Mouse (Mus musculus) gastrocnemius, postnatal 4 days (tissue): ENCODE results near the gene Nfya. TPM values are rescaled to one million over a fixed set of nuclear protein-coding genes. Genes with fewer than 3 reads are reported as not detected.

Source experiments
- DNase-seq, 2 experiments: peaks; one replicate each; pipeline ENCODE4 v3.0.0; 2021 to 2022; ENCODE audit warnings: low spot score in 2 of 2, mixed read lengths in 2 of 2
- total RNA-seq, 2 experiments: library from RNA; stranded (reverse); gene quantifications; 2 replicates each; pipeline ENCODE4 v1.2.3; 2021

Gene Nfya
- total RNA-seq, 2 experiments from 2014 or later: 26.9 to 29.3 TPM

DNA sequence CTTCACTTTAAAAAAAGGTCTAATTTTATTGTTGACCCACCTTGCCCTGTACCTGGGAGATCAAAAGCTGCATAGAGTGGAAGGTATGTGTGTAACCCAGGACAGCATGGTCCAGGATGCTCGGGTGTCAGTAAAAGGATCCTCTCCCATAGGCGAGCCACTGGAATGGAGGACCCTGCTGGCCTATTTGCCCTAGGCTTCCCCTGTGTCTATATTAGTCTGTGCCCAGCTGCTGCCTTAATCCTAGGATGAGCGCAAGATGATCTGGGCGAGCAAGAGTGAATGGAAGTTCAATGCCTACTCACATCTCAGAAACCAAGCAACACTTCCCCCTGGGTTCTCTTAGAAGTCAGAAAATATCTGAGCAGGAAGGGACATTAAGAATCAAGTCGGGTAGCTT, 21.3 kb upstream of the Nfya start:
- DNase-seq: no peak

DNA sequence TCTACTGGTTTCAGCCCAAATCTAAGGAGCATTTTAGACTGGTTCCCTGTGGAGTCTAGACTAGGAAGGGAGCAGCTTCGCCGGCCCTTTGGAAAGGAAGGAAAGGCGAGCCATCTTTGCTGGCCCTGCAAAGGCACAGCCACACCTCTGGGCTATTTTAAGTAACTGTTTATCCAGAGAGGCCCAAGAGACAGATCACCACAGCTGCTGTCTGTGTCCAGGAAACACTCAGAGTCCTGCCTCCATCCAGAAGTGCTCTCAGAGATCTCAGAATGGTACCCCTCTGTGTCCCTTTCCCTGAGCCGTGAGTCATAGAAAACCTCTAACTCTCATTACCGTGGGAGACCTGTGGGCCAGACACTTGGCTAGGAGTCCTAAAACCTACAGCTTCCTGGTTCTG, 20.7 kb upstream of the Nfya start:
- no peak for DNase-seq

DNA sequence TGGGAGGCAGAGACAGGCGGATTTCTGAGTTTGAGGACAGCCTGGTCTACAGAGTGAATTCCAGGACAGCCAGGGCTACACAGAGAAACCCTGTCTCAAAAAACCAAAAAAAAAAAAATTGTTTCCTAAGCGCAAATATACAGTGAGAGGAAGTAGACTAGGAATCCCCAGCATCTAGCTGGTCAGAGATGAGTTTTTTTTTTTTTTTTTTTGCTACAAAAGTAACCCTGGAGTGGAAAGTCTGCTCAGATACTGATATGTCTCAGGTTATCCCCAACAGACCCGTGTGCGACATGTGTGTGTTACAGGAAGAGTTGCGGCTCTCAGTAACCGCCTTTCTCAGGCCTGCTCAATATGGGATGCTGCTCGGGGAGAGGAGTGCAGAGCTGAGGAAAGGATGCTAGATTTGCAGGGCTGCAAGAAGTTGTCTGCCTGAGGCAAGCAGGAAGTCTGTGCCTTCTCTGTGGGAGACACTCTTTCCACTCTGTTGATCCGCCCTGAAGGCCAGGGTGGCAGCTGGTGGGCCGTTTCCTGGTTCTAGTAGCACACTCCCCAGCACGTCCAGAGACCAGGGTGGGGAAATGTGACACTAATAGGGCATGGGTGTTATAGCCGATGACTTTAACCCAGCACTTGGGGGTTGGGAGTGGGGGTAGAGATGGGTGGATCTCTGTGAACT, 18.3 kb upstream of the Nfya start:
- no peak for DNase-seq

DNA sequence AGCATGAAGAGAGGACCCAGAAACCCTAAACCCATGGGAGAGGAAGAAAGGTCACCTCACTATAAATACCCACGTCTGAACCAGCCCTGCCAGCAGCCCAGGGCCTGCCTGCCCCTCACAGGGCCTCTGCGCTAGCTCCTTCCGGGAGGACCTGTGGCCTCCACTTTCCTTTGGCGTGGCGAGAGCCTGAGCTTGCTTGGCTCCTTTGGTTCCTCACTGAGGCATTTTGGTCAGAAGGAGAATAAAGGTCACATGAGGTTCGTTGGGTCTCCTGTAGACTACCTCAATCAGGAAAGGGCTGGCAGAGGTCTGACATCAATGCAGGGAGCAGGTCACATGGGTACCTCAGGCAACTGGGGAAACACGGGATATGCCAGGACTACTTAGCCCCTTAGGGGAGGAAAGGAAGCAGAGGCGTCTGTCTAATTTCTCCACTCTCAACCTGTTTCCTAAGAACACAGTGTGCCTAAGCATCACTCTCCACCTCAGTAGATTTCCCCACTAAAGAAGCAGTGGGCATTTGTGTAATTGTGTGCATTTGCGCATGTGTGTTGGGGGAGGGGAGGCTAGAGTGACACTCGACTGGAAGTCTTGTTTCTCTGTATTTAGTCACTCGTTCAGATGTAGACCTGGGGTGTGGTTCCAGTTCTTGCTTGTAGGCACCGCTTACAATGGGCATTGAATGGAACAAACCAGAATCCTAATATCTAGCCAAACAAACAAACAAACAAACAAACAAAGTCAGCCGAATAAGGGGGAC, 17.5 kb upstream of the Nfya start:
- peak in 1 of 2 experiments; percentile 20 for DNase-seq

DNA sequence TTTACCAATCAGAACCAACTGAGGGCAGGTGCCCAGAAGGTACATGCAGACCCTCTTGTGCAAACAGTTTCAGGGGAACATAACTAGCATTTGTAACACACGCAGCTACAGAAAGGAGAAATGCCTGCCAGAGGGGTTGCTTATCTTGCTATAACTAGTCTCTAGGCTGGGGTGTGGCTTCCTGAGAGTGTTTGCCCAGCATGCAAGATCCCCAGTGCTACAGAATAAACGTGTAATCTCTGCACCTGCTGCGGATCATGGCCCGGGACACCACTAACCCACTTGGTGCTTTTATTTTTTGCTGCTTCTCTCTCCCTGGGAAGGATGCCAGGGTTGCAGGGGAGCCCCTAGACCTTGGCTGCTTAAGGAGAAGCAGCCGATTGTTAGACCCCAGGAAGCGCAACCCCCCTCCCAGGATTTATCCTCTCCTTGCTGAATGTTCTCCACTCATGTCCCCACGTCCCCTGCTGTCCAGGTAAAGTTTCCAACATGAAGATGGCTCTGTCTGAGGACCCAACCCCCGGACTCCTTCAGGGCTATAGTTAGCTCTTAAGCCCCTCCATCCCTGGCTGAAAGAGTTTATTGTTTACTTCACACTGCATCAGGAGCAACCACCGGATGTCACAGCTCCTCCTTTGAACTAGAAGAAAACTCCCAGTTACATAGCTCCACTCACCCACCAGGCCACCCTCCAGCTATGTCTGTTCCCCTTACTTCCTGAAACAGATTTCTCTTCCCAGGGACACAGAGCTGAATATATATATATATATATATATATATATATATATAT, 16.3 kb upstream of the Nfya start:
- no peak for DNase-seq

DNA sequence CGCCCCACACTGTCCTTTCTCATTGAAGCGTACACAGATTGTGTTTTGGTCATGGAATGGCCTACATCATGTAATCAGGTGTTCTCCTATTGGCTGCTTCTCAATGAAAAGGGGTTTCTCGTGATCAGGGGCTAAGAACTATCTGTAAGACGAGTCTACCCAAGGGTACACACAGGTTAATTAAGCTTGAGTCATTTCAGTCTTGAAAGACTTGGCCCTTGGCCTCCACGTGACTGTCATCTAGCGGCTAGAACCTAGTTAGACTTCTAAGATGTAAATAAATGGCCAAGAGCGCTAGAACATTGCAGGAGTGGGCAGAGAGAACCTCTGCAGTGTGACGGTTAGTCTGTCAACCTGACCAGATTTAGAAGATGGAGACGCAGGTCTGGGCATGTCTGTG, 14.5 kb upstream of the Nfya start:
- DNase-seq: no peak

DNA sequence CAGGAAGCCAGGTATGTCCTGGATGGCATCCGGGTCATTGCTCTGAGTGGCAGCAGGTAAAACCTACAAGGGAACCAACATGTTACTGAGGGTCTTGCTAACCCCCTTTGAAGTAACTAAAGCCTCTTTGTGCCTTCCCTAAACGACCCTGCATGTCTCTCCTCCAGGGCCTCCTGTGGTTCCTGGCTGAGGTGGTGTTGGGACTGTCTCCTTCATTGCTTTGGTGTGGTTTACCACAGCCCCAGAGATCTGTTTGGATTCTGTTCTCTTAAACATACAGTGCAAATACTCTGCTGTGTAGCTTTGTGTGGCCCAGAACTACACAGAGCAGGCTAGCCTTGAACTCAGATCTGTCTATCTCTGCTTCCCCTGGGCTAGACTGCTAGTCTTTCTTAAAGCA, 9.9 kb upstream of the Nfya start:
- DNase-seq: no peak

DNA sequence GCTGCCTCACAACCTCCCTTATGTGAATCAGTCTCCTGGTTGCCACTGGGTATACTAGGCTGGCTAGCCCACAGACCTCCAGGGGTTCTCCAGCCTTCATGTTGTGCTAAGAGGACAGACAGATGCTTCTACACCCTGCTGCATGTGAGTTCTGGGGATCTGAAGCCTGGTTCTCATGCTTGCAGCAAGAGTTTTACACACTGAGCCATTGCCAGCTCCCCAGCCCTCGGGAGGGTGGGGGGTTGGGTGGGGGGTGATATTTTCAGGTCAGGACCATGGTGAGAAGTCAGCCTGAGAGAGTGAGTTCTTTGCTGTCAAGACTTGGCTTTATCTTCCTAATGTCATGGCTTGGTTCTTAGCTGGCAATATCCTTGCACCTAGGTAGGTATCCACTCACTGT, 9.1 kb upstream of the Nfya start:
- DNase-seq: no peak

DNA sequence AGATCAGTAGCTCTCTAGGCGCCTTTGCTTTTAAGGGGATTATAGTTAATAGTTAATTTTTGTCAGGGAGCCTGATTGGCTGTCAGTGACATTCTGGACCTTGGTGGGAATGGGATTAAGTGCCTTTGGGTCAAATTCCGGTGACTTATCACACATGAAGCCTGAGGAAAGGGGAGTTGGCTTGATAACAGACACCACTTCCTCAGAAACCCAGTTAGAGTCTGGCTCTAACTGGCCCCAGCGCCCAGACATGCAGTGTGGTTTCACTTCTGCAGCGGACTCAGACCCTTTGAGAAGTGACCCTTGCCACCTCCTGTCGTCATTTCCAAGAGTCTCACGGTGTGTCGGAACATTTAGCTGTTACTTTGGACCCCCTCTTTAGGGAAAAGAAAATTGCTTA, 8.5 kb upstream of the Nfya start:
- no peak for DNase-seq

DNA sequence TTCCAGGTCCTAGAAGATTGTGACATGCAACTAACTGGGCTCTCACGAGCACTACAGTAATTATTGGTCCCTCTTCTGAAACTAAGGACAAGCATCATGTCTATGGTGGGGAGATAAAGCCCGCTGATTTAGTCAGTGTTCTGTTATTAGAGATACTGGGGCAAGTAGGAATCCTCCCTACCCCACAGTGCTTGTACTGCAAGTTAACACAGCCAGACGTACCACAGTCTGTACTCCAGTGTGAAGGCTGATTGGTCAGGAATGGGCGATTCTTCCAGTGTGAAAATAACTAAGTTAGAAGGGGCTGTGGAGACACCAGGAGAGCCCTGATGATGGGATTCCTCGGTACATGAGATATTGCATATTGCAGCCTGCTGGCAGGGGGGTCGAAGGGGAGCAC, 7.8 kb upstream of the Nfya start:
- no peak for DNase-seq

DNA sequence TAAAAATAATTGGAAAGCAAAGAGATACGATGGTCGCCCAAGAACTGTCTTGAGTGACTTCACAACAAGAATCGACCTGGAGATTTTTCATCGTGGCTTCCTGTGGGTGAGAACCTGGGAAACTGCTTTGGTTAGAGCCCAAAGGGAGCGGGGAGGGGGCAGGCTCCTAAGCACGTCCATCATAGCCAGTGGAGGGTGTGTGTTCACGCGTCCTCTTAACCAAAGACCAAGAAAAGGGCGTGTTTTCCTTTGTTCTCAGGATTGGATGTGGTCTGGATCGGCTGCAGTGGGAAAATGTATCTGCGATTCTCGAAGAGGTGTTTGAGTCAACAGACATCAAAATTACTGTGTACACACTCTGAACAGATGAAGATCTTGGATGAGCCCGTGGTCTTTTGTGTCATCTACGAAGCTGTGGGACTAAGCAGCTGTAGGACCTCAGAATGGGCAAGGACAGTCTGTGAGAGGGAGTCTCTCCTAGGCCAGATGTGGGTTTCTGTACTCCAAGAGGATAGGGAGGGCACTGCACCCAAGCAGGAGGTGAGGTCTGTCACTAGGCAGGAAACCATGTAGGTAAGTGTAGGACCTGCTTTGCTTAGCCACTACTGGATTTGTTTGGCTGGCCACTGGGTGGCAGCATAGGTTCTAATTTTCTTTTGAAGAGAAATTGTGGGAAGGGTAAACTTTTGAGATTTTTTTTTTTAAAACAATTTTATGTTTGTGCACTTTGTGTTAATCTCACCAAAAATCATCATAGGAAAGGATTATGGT, 6.9 kb upstream of the Nfya start:
- peak in 1 of 2 experiments; percentile 50 for DNase-seq

DNA sequence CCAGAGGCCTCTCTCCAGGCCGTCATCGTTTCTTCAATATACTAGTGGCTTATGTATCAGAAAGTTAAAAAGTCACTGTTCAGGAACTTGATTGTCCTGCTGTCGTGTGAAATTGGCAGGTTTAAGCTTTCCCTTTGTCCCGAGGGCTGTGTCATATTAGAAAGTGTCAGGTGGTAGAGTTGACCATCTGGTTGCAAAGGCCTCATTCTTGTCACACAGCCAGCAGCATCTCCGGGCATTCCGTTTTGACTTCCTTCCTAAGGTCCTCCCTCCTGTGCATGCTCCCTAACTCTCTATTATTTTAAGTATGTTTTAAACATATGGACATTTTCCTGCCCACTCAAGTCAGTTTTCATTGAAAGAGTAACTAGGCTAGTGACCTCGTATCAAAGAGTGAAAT, 6.3 kb upstream of the Nfya start:
- DNase-seq: no peak

DNA sequence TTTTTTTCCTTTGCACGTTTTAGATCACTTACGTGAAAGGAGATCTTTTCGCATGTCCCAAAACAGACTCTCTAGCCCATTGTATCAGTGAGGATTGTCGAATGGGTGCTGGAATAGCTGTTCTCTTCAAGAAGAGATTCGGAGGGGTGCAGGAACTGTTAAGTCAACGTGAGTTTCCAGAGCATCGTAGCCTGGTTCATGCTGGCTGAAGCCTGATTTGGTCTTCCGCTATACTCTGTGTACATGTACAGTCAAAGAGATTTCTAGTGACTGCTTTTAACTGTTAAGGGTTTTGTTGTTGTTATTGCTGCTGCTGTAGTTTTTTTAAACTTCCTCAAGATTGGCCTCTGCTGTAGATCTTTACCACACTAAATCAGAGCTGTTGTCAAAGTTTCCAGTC, 1.5 kb upstream of the Nfya start:
- no peak for DNase-seq

DNA sequence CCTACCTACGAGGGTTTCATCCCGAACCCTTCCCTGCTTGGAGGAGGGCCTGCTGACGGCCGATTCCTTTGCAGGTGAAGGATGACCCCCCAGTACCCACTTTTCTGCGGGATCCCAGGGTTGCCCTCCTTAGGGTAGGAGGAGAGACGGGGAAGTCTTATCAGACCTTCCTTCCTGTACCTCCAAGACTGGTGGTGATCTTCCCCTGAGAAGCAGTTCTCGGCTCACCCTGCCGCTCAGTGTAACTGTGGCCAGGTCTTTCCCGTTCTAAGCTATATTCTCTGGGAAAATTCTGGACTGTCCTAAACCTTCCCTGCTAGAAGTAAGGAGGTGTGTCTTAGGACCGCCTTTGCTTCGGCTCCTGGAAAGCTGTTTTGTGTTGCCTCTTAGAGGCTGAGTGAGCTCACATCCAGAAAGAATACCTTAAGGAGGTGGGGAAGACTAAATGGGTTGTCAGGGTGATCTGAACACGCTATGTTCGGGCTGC, 636 bp upstream of the Nfya start:
- no peak for DNase-seq

DNA sequence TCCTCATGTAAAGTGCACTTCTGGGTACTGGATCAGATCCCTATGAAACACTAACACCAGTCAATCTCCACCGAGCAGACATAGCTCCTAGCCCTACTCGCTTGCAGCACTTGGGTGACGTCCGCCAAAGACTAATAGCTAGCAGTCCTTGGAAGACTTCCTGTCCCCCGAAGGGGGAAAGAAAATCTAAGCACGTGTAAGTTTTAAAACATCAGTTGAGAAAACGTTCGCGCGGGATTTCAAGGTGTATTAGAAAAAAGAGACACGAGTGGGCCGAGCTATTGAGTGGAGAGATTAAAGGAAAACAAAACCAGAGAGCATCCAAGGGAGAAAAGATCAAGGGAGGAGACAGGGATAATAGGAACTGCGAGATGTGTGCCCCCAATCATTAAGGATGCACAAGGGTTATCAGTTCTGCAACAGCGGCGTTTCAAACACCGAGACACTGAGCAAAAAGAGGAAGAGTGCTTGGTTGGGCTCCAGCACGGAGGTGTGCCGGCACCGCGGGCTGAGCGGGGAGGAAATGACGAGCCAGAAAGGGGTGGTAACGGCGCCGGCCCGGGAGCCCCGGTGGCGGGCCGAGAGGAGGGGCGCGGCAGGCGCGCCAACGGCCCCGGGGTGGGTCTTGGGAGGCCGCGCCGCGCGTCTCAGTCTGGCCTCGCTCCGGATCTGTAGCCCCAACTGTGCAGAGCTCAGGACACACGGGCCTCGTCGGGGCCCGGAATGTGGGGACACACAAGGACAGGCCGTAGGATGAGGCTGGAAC, 997 bp downstream of the Nfya start:
- peak; percentile 64 to 79 for DNase-seq

DNA sequence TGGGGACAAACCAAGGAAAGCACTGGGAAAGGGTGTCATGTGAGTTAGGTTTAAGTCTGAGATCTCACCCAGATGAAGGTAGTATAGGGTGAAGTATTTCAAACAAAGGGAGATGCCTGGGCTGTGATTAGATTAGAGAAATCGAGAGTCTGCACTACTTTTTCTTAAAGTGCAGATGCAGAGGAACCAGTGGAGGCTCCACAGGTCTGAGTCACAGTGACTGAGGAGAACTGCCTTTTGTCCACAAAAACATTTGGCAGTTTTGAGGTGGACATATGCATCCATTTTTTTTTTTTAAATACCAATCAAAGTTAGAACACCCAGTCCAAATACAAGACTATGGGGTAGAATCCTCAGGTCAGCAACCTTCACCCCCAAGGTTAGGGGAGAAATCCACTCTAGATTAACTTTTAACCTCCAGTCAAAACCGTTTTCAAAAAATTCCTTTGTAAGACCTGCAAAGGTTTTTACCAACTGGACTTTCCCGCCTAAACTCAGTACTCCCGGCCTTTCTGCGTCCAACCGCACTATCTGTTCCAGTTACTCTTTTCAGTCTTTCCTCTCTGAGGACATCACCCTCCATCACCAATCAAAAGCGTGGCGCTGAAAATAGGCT, 1.7 kb downstream of the Nfya start:
- no peak for DNase-seq

DNA sequence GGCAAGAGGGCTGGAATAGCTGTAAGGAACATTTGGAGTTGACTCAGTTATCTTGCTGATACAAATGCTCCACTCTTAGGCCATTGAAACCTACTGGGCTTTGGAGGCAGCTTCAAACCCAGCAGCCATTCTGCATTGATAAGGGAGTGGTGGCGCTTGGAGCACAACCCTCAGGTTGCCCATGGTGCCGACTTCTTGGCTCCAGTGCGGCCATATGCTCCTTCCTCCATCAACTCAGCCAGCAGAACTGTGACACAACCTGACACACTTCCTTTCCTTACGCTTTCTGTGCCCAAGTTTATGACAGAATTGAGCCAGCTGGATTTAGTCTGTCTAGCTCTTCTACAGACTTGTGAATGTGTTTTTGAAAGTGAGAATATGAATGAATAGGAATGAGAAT, 2.6 kb downstream of the Nfya start:
- no peak for DNase-seq

DNA sequence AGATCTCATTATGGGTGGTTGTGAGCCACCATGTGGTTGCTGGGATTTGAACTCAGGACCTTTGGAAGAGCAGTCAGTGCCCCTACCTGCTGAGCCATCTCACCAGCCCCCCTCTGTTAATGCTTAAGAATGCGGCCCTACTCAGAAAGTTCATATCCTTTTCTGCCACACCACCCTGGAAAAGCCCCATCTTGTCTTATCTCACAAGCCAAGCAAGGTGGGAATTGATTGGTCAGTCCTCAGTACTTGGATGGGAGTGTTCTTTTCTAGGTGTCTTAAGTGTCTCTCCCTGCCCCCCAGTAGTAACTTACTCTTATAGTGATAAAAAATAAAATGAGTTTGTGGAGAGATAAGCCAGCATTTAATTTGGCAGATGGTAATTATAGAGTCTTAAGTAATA, 5.0 kb downstream of the Nfya start:
- no peak for DNase-seq

DNA sequence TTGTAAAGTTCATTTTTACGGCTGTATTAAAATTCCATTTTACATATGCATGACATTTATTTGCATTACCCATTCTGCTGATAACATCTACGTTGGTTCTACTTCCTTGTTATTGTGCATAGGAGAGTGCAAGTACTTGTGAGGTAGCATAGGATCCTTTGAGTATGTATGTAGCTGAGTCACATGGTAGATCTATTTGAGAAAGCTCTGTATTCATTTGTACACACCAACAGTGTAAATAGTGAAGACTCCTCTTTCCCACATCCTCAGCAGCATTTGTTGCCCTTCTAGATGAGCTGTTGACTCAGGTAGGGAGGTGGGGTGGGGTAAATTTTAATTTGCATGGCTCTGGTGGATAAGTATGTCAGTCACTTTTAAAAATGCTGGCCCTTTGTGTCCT, 5.9 kb downstream of the Nfya start:
- no peak for DNase-seq

DNA sequence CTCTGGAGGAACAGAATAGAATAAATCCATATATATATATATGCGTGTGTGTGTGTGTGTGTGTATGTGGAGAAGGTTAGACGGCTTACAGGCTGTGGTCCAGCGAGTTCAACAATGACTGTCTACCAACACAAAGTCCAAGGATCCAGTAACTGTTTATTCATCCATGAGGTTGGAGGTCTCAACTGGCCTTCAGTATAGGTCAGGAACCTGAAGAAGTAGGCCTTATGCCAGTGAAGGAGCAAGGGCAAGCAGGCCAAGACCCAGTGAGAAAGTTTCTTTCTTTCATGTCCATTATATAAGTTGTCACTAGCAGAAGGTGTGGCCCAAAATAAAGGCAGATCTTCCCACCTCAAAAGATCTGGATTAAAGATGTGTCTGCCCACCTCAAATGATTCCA, 7.0 kb downstream of the Nfya start:
- DNase-seq: no peak
